21 mouse cellular contexts compared by ENCODE assay signal in the genomic region with DNA sequence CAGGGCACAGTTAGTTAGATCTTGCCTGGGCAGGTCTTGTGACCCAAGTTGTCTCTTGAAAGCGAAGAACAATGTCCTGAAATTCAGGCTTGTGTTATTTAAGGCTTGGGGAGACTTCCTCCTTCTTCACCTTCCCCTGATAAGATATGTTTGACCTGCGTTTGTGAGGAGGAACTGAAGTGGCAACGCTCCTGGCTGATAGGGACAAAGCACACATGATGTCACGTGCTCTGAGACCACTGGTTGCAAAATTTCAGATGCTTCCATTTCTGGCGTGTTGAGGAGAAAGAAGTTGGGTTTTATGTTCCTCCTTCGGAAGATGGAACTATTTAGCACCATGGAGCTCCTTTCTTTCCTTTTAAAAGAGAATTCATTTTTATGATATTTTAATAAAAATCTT. TPM values are rescaled to one million over a fixed set of nuclear protein-coding genes. Genes with fewer than 3 reads are reported as not detected.
A peak's percentile ranks its signal among the peaks of the same experiment; 100 is the strongest.
DNase-seq lines count a peak whose midpoint lies in the region; ATAC-seq and TF ChIP-seq lines count a peak whose summit lies in the region.
"Had no signal": no experiment of that assay in that cellular context is flagged by ENCODE, and none has a peak within 500 bp of the region (broad histone marks: within the 10 kb centered on the region; RNA-seq: fewer than 3 reads in every experiment).

No protein-coding gene starts in this region.

- DNase-seq in liver, embryonic 11.5 days (ENCODE audit: low spot score) = no peak
- peak; percentile 8 for DNase-seq in G1E (ENCODE audit: low spot score)
- no peak for DNase-seq in ovary, postnatal 36 days (ENCODE audit: low spot score)
- no peak for DNase-seq in layer of hippocampus, adult 2 months (ENCODE audit: low spot score in 2 of 2)
- DNase-seq in embryo, embryonic 10 days (ENCODE audit: low spot score) = no peak
- DNase-seq: cerebellum, adult 2 months; kidney, adult 11 months; kidney, postnatal 14 days had no signal

- H3K4me3 ChIP-seq in liver, embryonic 11.5 days (ENCODE audit: low read depth, low read length) = no peak overlapping the region
- H3K4me3 ChIP-seq in liver, embryonic 12.5 days = no peak overlapping the region
- no peak overlapping the region for H3K4me3 ChIP-seq in G1E (ENCODE audit: low read depth, low read length)
- H3K4me3 ChIP-seq in layer of hippocampus, adult 2 months = no peak overlapping the region
- H3K4me3 ChIP-seq: forebrain, embryonic 12.5 days; heart, embryonic 15.5 days; limb, embryonic 15.5 days had no signal

- H3K27me3 ChIP-seq in liver, embryonic 11.5 days (replicated peaks; ENCODE audit: control insufficient read depth, insufficient read depth, low read length) = no peaks in the 10 kb centered on the region
- no peaks in the 10 kb centered on the region for H3K27me3 ChIP-seq in liver, embryonic 12.5 days (replicated peaks)
- H3K27me3 ChIP-seq in G1E (ENCODE audit: insufficient read depth, low read length) = no peaks in the 10 kb centered on the region
- H3K27me3 ChIP-seq: forebrain, embryonic 12.5 days; limb, embryonic 15.5 days had no signal

- no peak for ATAC-seq in liver, embryonic 11.5 days (replicated peaks; ENCODE audit: low FRiP score)
- no peak for ATAC-seq in liver, embryonic 12.5 days
- ATAC-seq in G1E (ENCODE audit: extremely low read depth, insufficient number of reproducible peaks, low FRiP score, poor library complexity, severe bottlenecking) = peak; percentile 67
- peak; percentile 38 to 40; a peak in 3 of 4 replicates for ATAC-seq in hematopoietic stem cell, adult 5-6 weeks (replicated peaks in 1 of 2; ENCODE audit: insufficient read depth in 1 of 2, low FRiP score in 2 of 2, low TSS enrichment in 1 of 2, low read depth in 1 of 2, poor library complexity in 2 of 2, severe bottlenecking in 2 of 2)
- peak; percentile 21; the same call in 1 of the 2 replicates for ATAC-seq in monocyte, adult 5-6 weeks (replicated peaks; ENCODE audit: insufficient number of reproducible peaks, low FRiP score, low TSS enrichment, poor library complexity, severe bottlenecking)
- ATAC-seq: hindbrain, embryonic 16.5 days had no signal

- H3K9ac ChIP-seq in liver, embryonic 11.5 days (ENCODE audit: low read depth, low read length) = no peak overlapping the region
- H3K9ac ChIP-seq in liver, embryonic 12.5 days = no peak overlapping the region
- H3K9ac ChIP-seq: forebrain, embryonic 12.5 days; heart, embryonic 15.5 days; limb, embryonic 15.5 days had no signal

- no peaks in the 10 kb centered on the region for H3K36me3 ChIP-seq in liver, embryonic 11.5 days (ENCODE audit: control insufficient read depth, insufficient read depth, low read length)
- H3K36me3 ChIP-seq in liver, embryonic 12.5 days = no peaks in the 10 kb centered on the region
- H3K36me3 ChIP-seq in G1E (replicated peaks) = peaks cover 26% of the 10 kb centered on the region
- H3K36me3 ChIP-seq: forebrain, embryonic 12.5 days; heart, embryonic 15.5 days; limb, embryonic 15.5 days had no signal

- WGBS in liver, embryonic 11.5 days = 37% methylated on average over 6 of the region's 6 CpGs
- WGBS in liver, embryonic 12.5 days (ENCODE audit: insufficient replicate concordance) = 18% methylated on average over 6 of the region's 6 CpGs

- peak overlapping the region; percentile 32; the same call in 1 of the 2 replicates for H3K27ac ChIP-seq in liver, embryonic 11.5 days (ENCODE audit: low read depth, low read length)
- H3K27ac ChIP-seq in liver, embryonic 12.5 days = no peak overlapping the region
- no peak overlapping the region for H3K27ac ChIP-seq in layer of hippocampus, adult 2 months
- H3K27ac ChIP-seq: forebrain, embryonic 12.5 days; heart, embryonic 15.5 days; limb, embryonic 15.5 days had no signal

- no peaks in the 10 kb centered on the region for H3K9me3 ChIP-seq in liver, embryonic 11.5 days (ENCODE audit: control insufficient read depth, low read length)
- H3K9me3 ChIP-seq in liver, embryonic 12.5 days (replicated peaks) = no peaks in the 10 kb centered on the region
- no peaks in the 10 kb centered on the region for H3K9me3 ChIP-seq in G1E (replicated peaks)
- H3K9me3 ChIP-seq: forebrain, embryonic 12.5 days; heart, embryonic 15.5 days; limb, embryonic 15.5 days had no signal

- TF ChIP-seq CTCF in G1E (IDR thresholded peaks at IDR 0.05; ENCODE audit: low read depth, low read length) = no peak
- no peak for TF ChIP-seq CTCF in layer of hippocampus, adult 2 months (conservative IDR thresholded peaks at IDR 0.05)

- H3K4me1 ChIP-seq in liver, embryonic 11.5 days (replicated peaks; ENCODE audit: control insufficient read depth, insufficient read depth, low read length) = peaks cover 3% of the 10 kb centered on the region
- H3K4me1 ChIP-seq in liver, embryonic 12.5 days = peaks cover 11% of the 10 kb centered on the region
- H3K4me1 ChIP-seq in G1E (ENCODE audit: insufficient read depth, low read depth, low read length) = peaks cover 13% of the 10 kb centered on the region
- H3K4me1 ChIP-seq: forebrain, embryonic 12.5 days; heart, embryonic 15.5 days; limb, embryonic 15.5 days had no signal

- no peak overlapping the region for H3K4me2 ChIP-seq in liver, embryonic 11.5 days
- no peak overlapping the region for H3K4me2 ChIP-seq in liver, embryonic 12.5 days
- H3K4me2 ChIP-seq: forebrain, embryonic 12.5 days; heart, embryonic 15.5 days; limb, embryonic 15.5 days had no signal

RNA-seq across cellular contexts. Expression of gene Khdc3, which starts 15.8 kb away (rescaled TPM):
- polyA plus RNA-seq in liver, embryonic 11.5 days (2014; fragmentation: Nextera tagmentation; extraction: Ambion mirVana) = not detected in 2 replicates
- polyA plus RNA-seq in liver, embryonic 12.5 days (2016; fragmentation: Nextera tagmentation; extraction: Ambion mirVana) = not detected in 2 replicates
- total RNA-seq in G1E (2014; fragmentation: Nextera tagmentation) (not detected in 2 replicates), G1E (2017) (0.98 and 1.3 TPM in 2 replicates)
- polyA plus RNA-seq in G1E (2012) = 0.05 TPM in 1 of 2 replicates, not detected in the other
- 0.40 TPM in 1 of 2 replicates, not detected in the other for total RNA-seq in hematopoietic stem cell, adult 5-6 weeks (2017)
- 1.3 TPM in 1 of 3 replicates, not detected in the others for total RNA-seq in monocyte, adult 5-6 weeks (2017)
- total RNA-seq in layer of hippocampus, adult 2 months (2021) = 1 to 10 TPM; 3.8 to 5.4 TPM
- polyA plus RNA-seq: forebrain, embryonic 12.5 days; gonadal fat pad, adult 2 months; heart, embryonic 15.5 days had no signal

RNA-seq across cellular contexts. Expression of gene Gm20509, which starts 16.4 kb away (rescaled TPM):
- polyA plus RNA-seq in liver, embryonic 11.5 days (2014; fragmentation: Nextera tagmentation; extraction: Ambion mirVana) = not detected in 2 replicates
- polyA plus RNA-seq in liver, embryonic 12.5 days (2016; fragmentation: Nextera tagmentation; extraction: Ambion mirVana) = not detected in 2 replicates
- not detected in 2 replicates for total RNA-seq in G1E (2014; fragmentation: Nextera tagmentation)
- total RNA-seq in G1E (2017) = not detected in 2 replicates
- polyA plus RNA-seq in G1E (2012) = not detected in 2 replicates
- not detected in 2 replicates for total RNA-seq in hematopoietic stem cell, adult 5-6 weeks (2017)
- total RNA-seq in monocyte, adult 5-6 weeks (2017) = 2.2 TPM in 1 of 3 replicates, not detected in the others
- total RNA-seq in layer of hippocampus, adult 2 months (2021) = under 1 TPM in 1 of 2 experiments, not detected in 1; 0.91 TPM
- total RNA-seq: layer of hippocampus, postnatal 10 days; left cerebral cortex, postnatal 14 days had no signal
- polyA plus RNA-seq: cerebellum, adult 2 months; cortical plate, adult 2 months; embryonic facial prominence, embryonic 14.5 days; forebrain, embryonic 12.5 days; gonadal fat pad, adult 2 months; heart, embryonic 15.5 days; hindbrain, embryonic 16.5 days; limb, embryonic 15.5 days; thymus, postnatal 0 days had no signal

RNA-seq across cellular contexts. Expression of gene Rsl24d1, which starts 27.4 kb away (rescaled TPM):
- polyA plus RNA-seq in liver, embryonic 11.5 days (2014; fragmentation: Nextera tagmentation; extraction: Ambion mirVana) = 156 and 157 TPM in 2 replicates
- polyA plus RNA-seq in liver, embryonic 12.5 days (2016; fragmentation: Nextera tagmentation; extraction: Ambion mirVana) = 92.7 and 93.7 TPM in 2 replicates
- total RNA-seq in G1E (2014; fragmentation: Nextera tagmentation) (105 and 123 TPM in 2 replicates), G1E (2017) (187 and 256 TPM in 2 replicates)
- 10.0 and 35.4 TPM in 2 replicates for polyA plus RNA-seq in G1E (2012)
- total RNA-seq in hematopoietic stem cell, adult 5-6 weeks (2017) = 176 and 264 TPM in 2 replicates
- total RNA-seq in monocyte, adult 5-6 weeks (2017) = 52.8 to 89.3 TPM (median 60.9 TPM) in 3 replicates
- 10 to 100 TPM; 63.2 to 66.6 TPM for total RNA-seq in layer of hippocampus, adult 2 months (2021)

RNA-seq across cellular contexts. Expression of gene Rab27a, which starts 41.2 kb away (rescaled TPM):
- 3.0 and 3.5 TPM in 2 replicates for polyA plus RNA-seq in liver, embryonic 11.5 days (2014; fragmentation: Nextera tagmentation; extraction: Ambion mirVana)
- polyA plus RNA-seq in liver, embryonic 12.5 days (2016; fragmentation: Nextera tagmentation; extraction: Ambion mirVana) = 4.8 and 5.2 TPM in 2 replicates
- total RNA-seq in G1E (2014; fragmentation: Nextera tagmentation) (5.4 and 5.9 TPM in 2 replicates), G1E (2017) (50.4 and 50.7 TPM in 2 replicates)
- polyA plus RNA-seq in G1E (2012) = 6.7 and 8.2 TPM in 2 replicates
- 85.9 and 109 TPM in 2 replicates for total RNA-seq in hematopoietic stem cell, adult 5-6 weeks (2017)
- 86.9 to 93.4 TPM (median 92.6 TPM) in 3 replicates for total RNA-seq in monocyte, adult 5-6 weeks (2017)
- 10 to 100 TPM; 14.5 to 17.3 TPM for total RNA-seq in layer of hippocampus, adult 2 months (2021)

RNA-seq across cellular contexts. Expression of gene Pigb, which starts 45.7 kb away (rescaled TPM):
- 17.1 and 21.0 TPM in 2 replicates for polyA plus RNA-seq in liver, embryonic 11.5 days (2014; fragmentation: Nextera tagmentation; extraction: Ambion mirVana)
- 8.0 and 8.3 TPM in 2 replicates for polyA plus RNA-seq in liver, embryonic 12.5 days (2016; fragmentation: Nextera tagmentation; extraction: Ambion mirVana)
- 42.6 and 49.1 TPM in 2 replicates for total RNA-seq in G1E (2014; fragmentation: Nextera tagmentation)
- total RNA-seq in G1E (2017) = 5.8 and 6.6 TPM in 2 replicates
- 1.4 and 2.0 TPM in 2 replicates for polyA plus RNA-seq in G1E (2012)
- total RNA-seq in hematopoietic stem cell, adult 5-6 weeks (2017) = 8.7 and 13.1 TPM in 2 replicates
- total RNA-seq in monocyte, adult 5-6 weeks (2017) = 3.0 to 9.6 TPM (median 5.2 TPM) in 3 replicates
- 10 to 100 TPM; 16.8 to 17.7 TPM for total RNA-seq in layer of hippocampus, adult 2 months (2021)

Comparison
In these comparisons a context has a peak if more than half of its experiments do, and no peak if none do; other contexts are left out.
1. ATAC-seq: peak in G1E (single experiment), hematopoietic stem cell, adult 5-6 weeks (2 of 2) and monocyte, adult 5-6 weeks (single experiment); none in liver, embryonic 11.5 days (single experiment) and liver, embryonic 12.5 days (single experiment).